Mouse (Mus musculus) myocyte (in vitro differentiated cells): ENCODE data around the gene Copg2. TPM values are rescaled to one million over a fixed set of nuclear protein-coding genes. Genes with fewer than 3 reads are reported as not detected.

Experiments
- H3K27me3 ChIP-seq: one replicate; pipeline ENCODE4 v1.6.1; 2011; ENCODE audit not compliant: control insufficient read depth, insufficient read depth, insufficient read length
- H3K36me3 ChIP-seq: one replicate; pipeline ENCODE4 v1.6.1; 2011; ENCODE audit not compliant: control insufficient read depth, insufficient read depth
- H3K4me2 ChIP-seq: one replicate; pipeline ENCODE4 v1.6.1; 2011; ENCODE audit warnings: low read depth, control low read depth
- H3K4me3 ChIP-seq: one replicate; pipeline ENCODE4 v1.5.1; 2011; ENCODE audit warnings: mild to moderate bottlenecking, control low read depth, moderate library complexity
- H3K79me2 ChIP-seq: one replicate; pipeline ENCODE4 v1.6.1; 2011; ENCODE audit not compliant: control insufficient read depth, insufficient read depth
- H3ac ChIP-seq: one replicate; pipeline ENCODE4 v1.6.1; 2011; ENCODE audit not compliant: control insufficient read depth, insufficient read length
- CEBPB ChIP-seq: IDR thresholded peaks from 2 replicates; pipeline ENCODE4 v1.6.1; 2011; ENCODE audit warnings: mild to moderate bottlenecking, moderate library complexity; ENCODE audit not compliant: poor library complexity, insufficient read depth, severe bottlenecking
- E2F4 ChIP-seq: IDR thresholded peaks from one replicate; pipeline ENCODE4 v1.6.1; 2011; ENCODE audit warnings: mild to moderate bottlenecking, control low read depth, moderate library complexity; ENCODE audit not compliant: insufficient read depth
- MAX ChIP-seq: IDR thresholded peaks from one replicate; pipeline ENCODE4 v1.6.1; 2011; ENCODE audit warnings: low read depth, mild to moderate bottlenecking, control low read depth
- MYOD1 ChIP-seq, 3 experiments: IDR thresholded peaks; one replicate each; pipeline ENCODE4 v1.6.1; 2011; ENCODE audit warnings: control low read depth in 2 of 3, low read depth in 2 of 3, mild to moderate bottlenecking in 2 of 3, moderate library complexity in 1 of 3; ENCODE audit not compliant: insufficient read length in 2 of 3, control insufficient read depth in 1 of 3
- MYOG ChIP-seq, 3 experiments: IDR thresholded peaks; one replicate each; pipeline ENCODE4 v1.6.1; 2011; ENCODE audit warnings: control low read depth in 2 of 3, low read depth in 2 of 3, mild to moderate bottlenecking in 2 of 3; ENCODE audit not compliant: insufficient read length in 2 of 3, control insufficient read depth in 1 of 3, insufficient read depth in 1 of 3
- POLR2A ChIP-seq: IDR thresholded peaks from one replicate; pipeline ENCODE4 v1.6.1; 2011; ENCODE audit warnings: low read depth, mild to moderate bottlenecking, control low read depth, moderate library complexity; ENCODE audit not compliant: insufficient read length
- POLR2AphosphoS2 ChIP-seq: IDR thresholded peaks from one replicate; pipeline ENCODE4 v1.6.1; 2011; ENCODE audit warnings: low read depth, control low read depth; ENCODE audit not compliant: insufficient read length
- REST ChIP-seq: IDR thresholded peaks from one replicate; pipeline ENCODE4 v1.6.1; 2011; ENCODE audit warnings: mild to moderate bottlenecking, control low read depth, moderate library complexity; ENCODE audit not compliant: insufficient read depth, insufficient read length
- SRF ChIP-seq: IDR thresholded peaks from one replicate; pipeline ENCODE4 v1.6.1; 2011; ENCODE audit warnings: low read depth; ENCODE audit not compliant: control insufficient read depth, insufficient read length
- TCF12 ChIP-seq: IDR thresholded peaks from one replicate; pipeline ENCODE4 v1.6.1; 2011; ENCODE audit warnings: mild to moderate bottlenecking, control low read depth; ENCODE audit not compliant: poor library complexity, insufficient read depth, severe bottlenecking
- TCF3 ChIP-seq: IDR thresholded peaks from one replicate; pipeline ENCODE4 v1.6.1; 2011; ENCODE audit warnings: low read depth, control low read depth; ENCODE audit not compliant: insufficient read length
- USF1 ChIP-seq: IDR thresholded peaks from one replicate; pipeline ENCODE4 v1.6.1; 2011; ENCODE audit warnings: low read depth, mild to moderate bottlenecking, control low read depth, moderate library complexity
- polyA plus RNA-seq: library from polyadenylated mRNA; unstranded; fragments of >200 nt; fragmentation: generic; extraction: Trizol; gene quantifications from one replicate; pipeline ENCODE4 v1.2.1, GENCODE M21; 2012; ENCODE audit warnings: missing spikeins

Copg2 gene
- polyA plus RNA-seq, 1 experiment, result 26.6 TPM

GRCm38 (mm10) chr6:30749892-30750291 lies 146.7 kb downstream of the Copg2 start:
- H3ac ChIP-seq, result no peak overlapping the region
- no peaks in the 10 kb centered on the region for H3K27me3 ChIP-seq
- H3K79me2 ChIP-seq, result no peaks in the 10 kb centered on the region
- H3K36me3 ChIP-seq, result peaks cover 16% of the 10 kb centered on the region
- no peak overlapping the region for H3K4me2 ChIP-seq
- no peak for TF ChIP-seq MYOD1 (IDR thresholded peaks at IDR 0.05; ENCODE audit: control insufficient read depth in 1 of 3, insufficient read length in 2 of 3, low read depth in 2 of 3)
- no peak for TF ChIP-seq POLR2A
- TF ChIP-seq E2F4, result no peak
- TF ChIP-seq MAX, result no peak
- TF ChIP-seq TCF12, result no peak
- no peak for TF ChIP-seq USF1
- no peak for TF ChIP-seq POLR2AphosphoS2
- no peak for TF ChIP-seq REST
- no peak for TF ChIP-seq SRF
- no peak for TF ChIP-seq TCF3
- TF ChIP-seq MYOG (IDR thresholded peaks at IDR 0.05; ENCODE audit: control insufficient read depth in 1 of 3, insufficient read depth in 1 of 3, insufficient read length in 2 of 3, low read depth in 2 of 3), result no peak
- TF ChIP-seq CEBPB, result no peak
- no peak overlapping the region for H3K4me3 ChIP-seq

DNA sequence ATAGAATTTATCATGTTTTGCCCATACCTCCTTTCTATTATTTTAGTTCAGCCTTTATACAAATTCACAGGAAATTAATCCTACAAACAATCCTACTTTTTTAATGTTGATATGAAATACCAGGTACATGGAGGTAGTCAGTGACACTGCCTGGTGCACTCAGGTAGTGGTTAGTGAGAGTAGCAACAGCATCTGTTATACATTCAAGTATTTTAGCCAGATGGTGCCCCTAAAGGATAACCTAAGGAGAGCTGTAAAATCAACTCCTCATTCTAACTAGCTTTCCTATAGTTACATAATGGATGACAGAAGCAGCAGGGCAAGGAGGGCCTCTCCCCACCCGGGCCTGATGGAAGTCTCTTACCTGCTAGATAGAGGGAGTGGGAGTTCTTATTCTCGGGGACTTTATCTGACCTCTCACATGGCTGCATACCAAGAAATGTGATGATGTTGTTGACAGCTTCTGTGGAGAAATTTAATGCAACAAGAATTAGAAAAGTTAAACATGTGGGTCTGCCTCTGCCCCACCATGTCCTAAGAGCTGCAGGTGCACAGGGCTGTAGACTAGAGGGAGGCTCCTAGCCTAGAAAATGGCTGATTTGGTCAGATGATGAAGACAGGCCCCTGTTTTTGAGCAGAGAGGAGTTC lies 147.4 kb downstream of the Copg2 start:
- no peak overlapping the region for H3K4me3 ChIP-seq
- no peak overlapping the region for H3ac ChIP-seq
- H3K27me3 ChIP-seq, result no peaks in the 10 kb centered on the region
- TF ChIP-seq MAX (no peak), REST (no peak), TCF3 (no peak), SRF (no peak), E2F4 (no peak), POLR2AphosphoS2 (no peak), TCF12 (no peak), POLR2A (no peak), MYOD1 (IDR thresholded peaks at IDR 0.05; ENCODE audit: control insufficient read depth in 1 of 3, insufficient read length in 2 of 3, low read depth in 2 of 3) (no peak), MYOG (IDR thresholded peaks at IDR 0.05; ENCODE audit: control insufficient read depth in 1 of 3, insufficient read depth in 1 of 3, insufficient read length in 2 of 3, low read depth in 2 of 3) (no peak), CEBPB (no peak), USF1 (no peak)
- H3K36me3 ChIP-seq, result peaks cover 17% of the 10 kb centered on the region
- H3K79me2 ChIP-seq, result no peaks in the 10 kb centered on the region
- H3K4me2 ChIP-seq, result no peak overlapping the region

GRCm38 (mm10) chr6:30748358-30748910 lies 148.2 kb downstream of the Copg2 start:
- Histone ChIP-seq H3K4me3 (no peak overlapping the region), H3K4me2 (no peak overlapping the region), H3ac (no peak overlapping the region), H3K27me3 (no peaks in the 10 kb centered on the region), H3K36me3 (peaks cover 23% of the 10 kb centered on the region), H3K79me2 (no peaks in the 10 kb centered on the region)
- TF ChIP-seq E2F4 (no peak), POLR2AphosphoS2 (no peak), TCF12 (no peak), CEBPB (no peak), MYOD1 (IDR thresholded peaks at IDR 0.05; ENCODE audit: control insufficient read depth in 1 of 3, insufficient read length in 2 of 3, low read depth in 2 of 3) (no peak), POLR2A (no peak), MYOG (IDR thresholded peaks at IDR 0.05; ENCODE audit: control insufficient read depth in 1 of 3, insufficient read depth in 1 of 3, insufficient read length in 2 of 3, low read depth in 2 of 3) (no peak), MAX (no peak), REST (no peak), USF1 (no peak), SRF (no peak)

DNA sequence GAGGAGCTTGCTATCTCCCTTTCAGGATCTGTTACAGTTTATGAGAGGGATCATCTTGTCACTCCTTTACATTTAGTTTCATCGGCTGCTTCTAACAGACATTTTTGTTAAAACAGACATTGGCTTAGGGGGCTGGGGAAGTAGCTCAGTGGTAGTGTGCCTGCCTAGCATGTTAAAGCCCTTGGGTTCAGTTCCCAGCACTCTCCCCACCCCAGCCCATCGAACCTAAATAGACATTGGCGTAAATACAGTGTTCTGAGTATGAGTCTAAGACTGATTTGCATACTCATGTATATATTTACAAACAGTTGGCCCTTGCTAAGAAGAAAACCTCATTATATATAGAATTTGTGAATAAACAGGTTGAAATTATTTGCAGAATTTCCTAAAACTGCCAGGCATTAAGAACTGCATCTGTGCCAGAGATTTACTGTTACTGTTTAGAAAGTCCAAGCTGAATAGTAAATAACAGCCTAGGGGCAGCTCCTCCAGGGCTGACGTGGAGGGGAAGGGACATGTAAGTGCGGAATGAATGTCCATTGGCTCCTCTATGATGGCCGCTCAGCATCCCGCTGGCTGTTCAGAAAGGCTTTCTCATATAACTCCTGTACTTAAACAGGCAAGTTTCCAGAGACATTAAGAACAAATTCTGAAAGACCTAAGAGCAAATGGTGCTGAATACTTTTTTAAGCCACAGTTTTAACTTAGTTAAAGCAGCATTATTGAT lies 148.8 kb downstream of the Copg2 start:
- Histone ChIP-seq H3ac (no peak overlapping the region), H3K4me2 (no peak overlapping the region), H3K4me3 (no peak overlapping the region), H3K79me2 (no peaks in the 10 kb centered on the region), H3K27me3 (no peaks in the 10 kb centered on the region), H3K36me3 (peaks cover 23% of the 10 kb centered on the region)
- TF ChIP-seq USF1 (no peak), SRF (no peak), POLR2A (no peak), CEBPB (no peak), REST (no peak), E2F4 (no peak), TCF3 (no peak), TCF12 (no peak), MYOG (IDR thresholded peaks at IDR 0.05; ENCODE audit: control insufficient read depth in 1 of 3, insufficient read depth in 1 of 3, insufficient read length in 2 of 3, low read depth in 2 of 3) (no peak), MAX (no peak), MYOD1 (IDR thresholded peaks at IDR 0.05; ENCODE audit: control insufficient read depth in 1 of 3, insufficient read length in 2 of 3, low read depth in 2 of 3) (no peak)
